ENCODE assay signal across 46 mouse cellular contexts in the genomic region with DNA sequence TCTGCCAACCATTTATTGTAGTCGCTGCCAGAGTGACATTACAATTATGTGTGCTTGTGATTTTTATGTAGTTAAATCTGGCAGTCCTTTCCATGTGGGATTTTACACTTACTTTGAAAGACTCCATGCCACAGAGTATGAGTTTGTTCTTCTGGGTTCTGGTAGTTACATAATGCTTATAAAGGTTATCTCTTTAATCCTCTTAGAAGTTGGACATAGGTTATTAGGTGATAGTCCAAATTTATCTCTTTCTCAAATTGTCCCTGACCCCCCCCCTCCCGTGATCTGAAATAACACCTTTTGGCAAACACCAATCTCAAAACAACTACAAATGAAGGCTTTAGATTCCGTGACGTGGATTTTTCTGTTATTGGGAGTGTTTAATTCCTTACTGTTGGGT. TPM values are rescaled to one million over a fixed set of nuclear protein-coding genes. Genes with fewer than 3 reads are reported as not detected.
"Had no signal": no experiment of that assay in that cellular context is flagged by ENCODE, and none has a peak within 500 bp of the region (broad histone marks: within the 10 kb centered on the region; RNA-seq: fewer than 3 reads in every experiment).

No protein-coding gene starts in this region.

- H3K9ac ChIP-seq: limb, embryonic 12.5 days; limb, embryonic 13.5 days; limb, embryonic 15.5 days; liver, embryonic 13.5 days; liver, embryonic 14.5 days; liver, embryonic 15.5 days; liver, postnatal 0 days; lung, embryonic 14.5 days; lung, embryonic 15.5 days; midbrain, embryonic 12.5 days; midbrain, embryonic 13.5 days; midbrain, embryonic 15.5 days; neural tube, embryonic 12.5 days had no signal

- H3K4me3 ChIP-seq: left cerebral cortex, adult 2 months; limb, embryonic 10.5 days; limb, embryonic 12.5 days; limb, embryonic 13.5 days; limb, embryonic 15.5 days; liver, embryonic 13.5 days; liver, embryonic 15.5 days; lung, embryonic 15.5 days; megakaryocyte, embryonic 14.5 days; midbrain, embryonic 10.5 days; midbrain, embryonic 12.5 days; midbrain, embryonic 13.5 days; midbrain, embryonic 15.5 days; myocyte; neural tube, embryonic 12.5 days had no signal

- DNase-seq: left cerebral cortex, postnatal 4 days; liver; liver, embryonic 13.5 days; liver, postnatal 0 days; lung, adult 18-20 months; lung, adult 2 months; lung, embryonic 14.5 days; lung, postnatal 10 days; lung, postnatal 14 days; lung, postnatal 36 days; lung, postnatal 4 days; midbrain, embryonic 14.5 days had no signal

- H3K4me2 ChIP-seq: limb, embryonic 12.5 days; limb, embryonic 13.5 days; limb, embryonic 15.5 days; liver, embryonic 11.5 days; liver, embryonic 13.5 days; liver, embryonic 15.5 days; lung, embryonic 14.5 days; lung, embryonic 15.5 days; midbrain, embryonic 11.5 days; midbrain, embryonic 12.5 days; midbrain, embryonic 13.5 days; midbrain, embryonic 15.5 days; neural tube, embryonic 12.5 days had no signal

- H3K36me3 ChIP-seq: limb, embryonic 10.5 days; limb, embryonic 12.5 days; limb, embryonic 13.5 days; limb, embryonic 15.5 days; liver, embryonic 13.5 days; liver, embryonic 15.5 days; lung, embryonic 15.5 days; midbrain, embryonic 10.5 days; midbrain, embryonic 12.5 days; midbrain, embryonic 13.5 days; midbrain, embryonic 15.5 days; neural tube, embryonic 12.5 days had no signal

- H3K27ac ChIP-seq: left cerebral cortex, adult 2 months; limb, embryonic 10.5 days; limb, embryonic 12.5 days; limb, embryonic 13.5 days; limb, embryonic 15.5 days; liver, embryonic 13.5 days; liver, embryonic 14.5 days; liver, embryonic 15.5 days; lung, embryonic 15.5 days; macrophage; midbrain, embryonic 10.5 days; midbrain, embryonic 12.5 days; midbrain, embryonic 13.5 days; midbrain, embryonic 15.5 days; neural tube, embryonic 12.5 days had no signal

- ATAC-seq: liver, postnatal 0 days; lung, postnatal 0 days; midbrain, embryonic 13.5 days; midbrain, embryonic 15.5 days; midbrain, embryonic 16.5 days had no signal

- H3K27me3 ChIP-seq: limb, embryonic 12.5 days; limb, embryonic 13.5 days; limb, embryonic 15.5 days; liver, embryonic 13.5 days; liver, embryonic 15.5 days; lung, embryonic 15.5 days; megakaryocyte, embryonic 14.5 days; midbrain, embryonic 12.5 days; midbrain, embryonic 13.5 days; midbrain, embryonic 15.5 days; neural tube, embryonic 12.5 days had no signal

- H3K9me3 ChIP-seq: limb, embryonic 10.5 days; limb, embryonic 12.5 days; limb, embryonic 13.5 days; limb, embryonic 15.5 days; liver, embryonic 13.5 days; liver, embryonic 15.5 days; lung, embryonic 15.5 days; megakaryocyte, embryonic 14.5 days; midbrain, embryonic 10.5 days; midbrain, embryonic 12.5 days; midbrain, embryonic 13.5 days; midbrain, embryonic 15.5 days; neural tube, embryonic 12.5 days had no signal

- H3K4me1 ChIP-seq: limb, embryonic 10.5 days; limb, embryonic 12.5 days; limb, embryonic 13.5 days; limb, embryonic 15.5 days; liver, embryonic 15.5 days; lung, embryonic 15.5 days; midbrain, embryonic 10.5 days; midbrain, embryonic 12.5 days; midbrain, embryonic 13.5 days; midbrain, embryonic 15.5 days; neural tube, embryonic 12.5 days had no signal

RNA-seq across cellular contexts. Expression of a gene that starts 16.0 kb away (rescaled TPM):
- total RNA-seq: left cerebral cortex, adult 2 months; left cerebral cortex, adult 8-10 months; left cerebral cortex, postnatal 10 days; left cerebral cortex, postnatal 14 days; left cerebral cortex, postnatal 25 days; left cerebral cortex, postnatal 36 days; left cerebral cortex, postnatal 4 days; megakaryocyte progenitor cell, adult 5-6 weeks; megakaryocyte, adult 5-6 weeks; megakaryocyte-erythroid progenitor cell, adult 5-6 weeks; midbrain, postnatal 0 days; monocyte, adult 5-6 weeks had no signal
- polyA plus RNA-seq: limb, embryonic 10.5 days; limb, embryonic 11.5 days; limb, embryonic 12.5 days; limb, embryonic 13.5 days; limb, embryonic 14.5 days; limb, embryonic 15.5 days; lung, adult 2 months; lung, embryonic 14.5 days; lung, embryonic 15.5 days; lung, embryonic 16.5 days; lung, postnatal 0 days; macrophage; midbrain, embryonic 10.5 days; midbrain, embryonic 11.5 days; midbrain, embryonic 12.5 days; midbrain, embryonic 13.5 days; midbrain, embryonic 14.5 days; midbrain, embryonic 15.5 days; midbrain, embryonic 16.5 days; midbrain, postnatal 0 days; myocyte; neural tube, embryonic 11.5 days; neural tube, embryonic 12.5 days had no signal
